Mouse (Mus musculus): Measurements from ENCODE around the gene 7530416G11Rik.

7530416G11Rik gene

DNA sequence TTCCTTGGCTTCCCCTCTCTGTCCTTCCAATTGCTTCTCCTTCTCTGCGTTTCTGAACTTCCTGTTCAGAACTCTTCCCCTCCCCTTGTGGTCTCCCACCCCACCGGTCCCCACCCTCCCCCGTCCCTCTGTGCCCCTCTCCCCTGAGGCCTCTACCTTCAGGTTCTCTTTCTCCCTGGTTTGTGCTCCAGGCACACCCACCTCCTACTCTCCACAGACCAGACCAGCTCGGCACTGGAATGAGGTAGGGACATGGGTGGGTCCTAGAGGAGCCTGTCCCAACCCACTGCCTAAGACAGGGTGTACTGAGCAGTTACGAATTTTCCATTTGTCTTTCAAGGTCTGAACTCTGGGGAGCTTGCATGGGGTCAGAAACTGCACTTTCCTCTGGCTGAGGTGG lies 23.1 kb downstream of the 7530416G11Rik start:
- no peak for DNase-seq (ENCODE audit: low spot score)

DNA sequence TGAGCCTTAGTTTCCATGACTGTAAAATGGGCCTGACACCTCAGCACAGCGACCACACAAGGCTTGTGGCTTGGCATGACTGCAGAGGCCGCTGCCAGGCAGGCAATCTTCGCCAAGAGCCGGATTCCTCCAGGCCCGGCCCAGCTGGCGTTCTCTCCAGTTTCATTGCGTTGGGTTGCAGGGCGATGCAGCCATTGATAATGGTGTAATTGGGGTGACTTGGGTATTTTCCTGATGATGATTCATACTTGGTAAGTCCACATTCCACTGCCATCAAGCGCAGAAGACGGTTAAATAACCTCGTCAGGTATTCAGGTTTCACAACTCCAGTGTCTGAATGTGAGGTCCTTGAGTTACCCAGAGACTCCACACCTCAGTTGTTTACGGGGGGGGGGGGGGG lies 23.7 kb downstream of the 7530416G11Rik start:
- DNase-seq (ENCODE audit: low spot score), result no peak

- DNase-seq (ENCODE audit: low spot score), result peak; percentile 45
Measured at GRCm38 (mm10) chr15:85477584-85477983, 25.4 kb downstream of the 7530416G11Rik start.

GRCm38 (mm10) chr15:85474697-85475096 lies 28.3 kb downstream of the 7530416G11Rik start:
- no peak for DNase-seq (ENCODE audit: low spot score)

- no peak for DNase-seq (ENCODE audit: low spot score)
Measured at GRCm38 (mm10) chr15:85469401-85469800, 33.6 kb downstream of the 7530416G11Rik start.

DNA sequence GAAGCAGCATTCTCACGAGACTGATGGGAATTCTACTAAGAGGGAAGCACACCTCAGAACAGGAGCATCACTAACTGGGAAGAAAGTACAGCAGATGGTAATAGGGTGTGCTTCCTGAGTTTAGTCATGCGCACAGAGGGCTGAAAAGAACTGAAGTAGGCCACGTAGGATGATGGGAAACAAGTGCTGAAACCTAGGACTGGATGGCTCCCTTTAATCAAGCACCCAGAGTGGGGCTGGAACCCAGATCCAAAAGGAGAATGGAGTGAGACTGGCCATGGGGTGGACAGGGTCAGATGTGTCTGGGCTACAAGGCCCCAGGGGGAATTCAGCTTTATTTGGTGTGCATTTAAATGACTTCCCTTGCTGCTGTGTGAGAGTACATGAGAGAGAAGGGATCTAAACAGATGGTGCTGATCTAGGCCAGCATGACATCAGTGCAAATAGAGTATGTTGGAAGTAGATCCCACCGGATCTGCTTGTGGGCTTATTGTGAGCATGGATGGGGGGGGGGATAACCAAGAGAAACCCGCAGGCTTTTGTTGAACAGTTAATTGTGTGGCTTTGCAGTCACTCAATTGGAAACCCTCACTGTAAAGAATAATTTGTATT lies 36.5 kb downstream of the 7530416G11Rik start:
- no peak for DNase-seq (ENCODE audit: low spot score)

GRCm38 (mm10) chr15:85464823-85465565 lies 38.0 kb downstream of the 7530416G11Rik start:
- DNase-seq (ENCODE audit: low spot score), result peak; percentile 63

- peak; percentile 72 for DNase-seq (ENCODE audit: low spot score)
Measured at GRCm38 (mm10) chr15:85464190-85464589, 38.8 kb downstream of the 7530416G11Rik start.

GRCm38 (mm10) chr15:85463027-85463790 lies 39.8 kb downstream of the 7530416G11Rik start:
- DNase-seq (ENCODE audit: low spot score), result peak; percentile 59

DNA sequence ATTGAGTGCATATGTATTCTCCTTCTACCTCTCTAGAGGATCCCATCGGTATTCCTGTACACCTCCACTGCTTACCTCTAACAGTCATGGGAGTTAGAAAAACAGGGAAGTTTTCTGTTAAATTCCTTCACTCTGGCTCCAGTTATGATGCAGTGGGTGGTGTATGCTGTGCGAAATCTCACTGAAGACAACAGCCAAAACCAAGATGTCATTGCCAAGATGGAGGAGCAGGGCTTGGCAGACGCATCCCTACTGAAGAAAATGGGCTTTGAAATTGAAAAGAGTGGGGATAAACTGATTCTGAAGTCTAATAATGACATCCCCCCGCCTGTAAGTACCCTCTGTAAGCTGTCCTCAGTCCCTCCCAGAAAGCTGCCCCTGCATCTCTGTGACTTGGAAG lies 40.9 kb downstream of the 7530416G11Rik start:
- no peak for DNase-seq (ENCODE audit: low spot score)

DNA sequence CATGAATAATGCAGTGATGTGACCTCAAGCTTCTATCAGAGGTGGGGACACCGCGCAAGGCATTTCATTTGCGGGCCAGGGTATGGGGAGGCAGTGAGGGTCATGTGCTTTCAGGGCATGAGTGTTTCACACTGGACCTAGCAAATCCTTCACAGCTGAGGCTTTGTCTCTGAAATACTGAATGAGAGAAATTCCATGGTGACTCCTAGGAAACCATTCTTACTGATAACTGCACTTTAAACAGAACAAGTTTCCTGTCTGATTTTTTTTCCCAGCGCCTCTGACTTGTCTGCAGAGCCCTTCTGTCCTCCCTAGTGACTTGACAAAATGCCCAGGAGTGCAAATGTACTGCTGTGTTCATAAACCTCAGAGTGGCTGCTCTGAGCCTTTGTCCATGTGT lies 41.5 kb downstream of the 7530416G11Rik start:
- peak; percentile 77 for DNase-seq (ENCODE audit: low spot score)

- DNase-seq (ENCODE audit: low spot score), result peak; percentile 75
Measured at GRCm38 (mm10) chr15:85458631-85459082, 44.4 kb downstream of the 7530416G11Rik start.

GRCm38 (mm10) chr15:85457838-85458237 lies 45.2 kb downstream of the 7530416G11Rik start:
- no peak for DNase-seq (ENCODE audit: low spot score)

DNA sequence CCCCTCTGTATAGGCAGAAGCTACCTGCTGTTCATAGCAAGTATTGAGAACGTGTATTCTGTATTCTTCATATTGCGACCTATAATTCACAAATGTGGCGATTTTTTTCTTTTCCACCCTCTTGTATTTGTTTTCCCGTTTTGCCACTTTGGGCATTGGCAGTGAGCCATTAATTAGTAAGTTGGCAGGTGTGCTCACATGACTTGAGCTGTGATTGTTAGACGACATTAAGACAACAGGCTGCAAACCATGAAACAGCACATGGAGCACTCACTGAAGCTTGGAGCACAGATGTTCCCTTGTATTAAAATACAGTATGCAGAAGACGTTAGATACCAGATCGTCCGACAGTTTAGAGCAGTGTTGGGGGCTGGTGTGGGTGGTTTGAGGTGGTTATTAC lies 46.1 kb downstream of the 7530416G11Rik start:
- no peak for DNase-seq (ENCODE audit: low spot score)

DNA sequence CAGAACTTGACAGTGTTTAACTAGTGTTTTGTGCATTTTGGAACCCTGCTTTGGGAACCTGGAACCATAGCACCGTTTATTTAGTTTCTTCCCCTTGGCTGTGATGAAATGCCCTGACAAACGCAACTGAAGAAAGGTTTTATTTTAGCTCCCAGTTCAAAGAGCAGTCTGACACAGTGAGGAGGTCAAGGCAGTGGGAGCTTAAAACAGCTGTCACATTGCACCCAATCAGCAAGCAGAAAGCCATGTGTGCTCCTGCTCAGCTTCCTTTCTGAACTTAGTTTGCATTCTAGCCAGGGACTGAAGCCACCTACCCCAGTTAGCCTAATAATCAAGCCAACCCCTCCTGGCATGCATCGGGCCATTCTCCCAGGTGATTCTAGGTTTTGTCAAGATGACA lies 56.4 kb downstream of the 7530416G11Rik start:
- no peak for DNase-seq (ENCODE audit: low spot score)
